In genomic region chr9:44562936-44563335, GRCm38 (mm10) we compare ENCODE assay signal across 1 mouse cellular context.
TF ChIP-seq lines count a peak whose summit lies in the region.

No protein-coding gene starts in this region.

TF ChIP-seq in CH12.LX, 34 proteins besides CTCF, POLR2A, EP300 and RAD21 (continued from another document):
- peak; percentile 53; the same call in 1 of the 2 replicates for TF ChIP-seq MEF2A (IDR thresholded peaks at IDR 0.05; ENCODE audit: borderline replicate concordance, low read depth, low read length)
- TF ChIP-seq ZC3H11A (IDR thresholded peaks at IDR 0.05; ENCODE audit: low read depth, low read length): no peak
- TF ChIP-seq MAX (IDR thresholded peaks at IDR 0.05; ENCODE audit: low read length): peak; percentile 33; the same call in 1 of the 2 replicates
- TF ChIP-seq SIN3A (IDR thresholded peaks at IDR 0.05; ENCODE audit: low read length): peak; percentile 18; the same call in 1 of the 2 replicates
- no peak for TF ChIP-seq ZKSCAN1 (IDR thresholded peaks at IDR 0.05; ENCODE audit: borderline replicate concordance, low read depth, low read length)
- peak; percentile 60; the same call in 1 of the 2 replicates for TF ChIP-seq MAZ (IDR thresholded peaks at IDR 0.05; ENCODE audit: low read depth, low read length)
- TF ChIP-seq USF2 (conservative IDR thresholded peaks at IDR 0.05; ENCODE audit: low read depth, low read length): no peak
- TF ChIP-seq JUND (conservative IDR thresholded peaks at IDR 0.05; ENCODE audit: low read depth, low read length): peak; percentile 76
